Mouse (Mus musculus) layer of hippocampus, adult 8-10 months (tissue): ENCODE measurements around the gene Mpzl2. TPM values are rescaled to one million over a fixed set of nuclear protein-coding genes. Genes with fewer than 3 reads are reported as not detected.

ENCODE experiments used
- DNase-seq, 2 experiments: peaks; one replicate each; pipeline ENCODE4 v3.0.0; 2022; ENCODE audit warnings: low spot score in 2 of 2
- total RNA-seq, 4 experiments: library from RNA; stranded (reverse); gene quantifications; 2 replicates each; pipeline ENCODE4 v1.2.4; 2022

The Mpzl2 gene
- total RNA-seq, 4 experiments from 2014 or later: 1.3 TPM

DNA sequence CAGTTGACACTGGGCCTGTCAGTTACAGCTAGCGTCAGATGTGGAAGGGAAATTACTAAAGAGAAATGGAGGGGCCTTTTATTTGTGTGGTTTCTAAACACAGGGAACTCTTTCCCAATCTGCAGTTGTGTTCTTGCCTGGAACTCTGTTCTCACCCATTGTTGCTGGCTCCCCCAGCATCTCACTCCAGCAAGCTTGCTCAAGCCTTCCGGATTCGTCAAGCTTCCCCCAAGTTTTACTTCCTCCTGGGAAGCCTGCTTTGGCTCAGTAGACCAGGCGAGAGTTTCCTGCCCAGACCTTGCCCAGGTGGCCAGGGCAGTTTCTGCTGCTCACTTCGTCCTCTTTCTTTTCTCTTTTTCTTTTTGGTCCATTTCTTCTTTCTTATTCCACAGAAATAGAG, 45.0 kb downstream of the Mpzl2 start:
- no peak for DNase-seq

DNA sequence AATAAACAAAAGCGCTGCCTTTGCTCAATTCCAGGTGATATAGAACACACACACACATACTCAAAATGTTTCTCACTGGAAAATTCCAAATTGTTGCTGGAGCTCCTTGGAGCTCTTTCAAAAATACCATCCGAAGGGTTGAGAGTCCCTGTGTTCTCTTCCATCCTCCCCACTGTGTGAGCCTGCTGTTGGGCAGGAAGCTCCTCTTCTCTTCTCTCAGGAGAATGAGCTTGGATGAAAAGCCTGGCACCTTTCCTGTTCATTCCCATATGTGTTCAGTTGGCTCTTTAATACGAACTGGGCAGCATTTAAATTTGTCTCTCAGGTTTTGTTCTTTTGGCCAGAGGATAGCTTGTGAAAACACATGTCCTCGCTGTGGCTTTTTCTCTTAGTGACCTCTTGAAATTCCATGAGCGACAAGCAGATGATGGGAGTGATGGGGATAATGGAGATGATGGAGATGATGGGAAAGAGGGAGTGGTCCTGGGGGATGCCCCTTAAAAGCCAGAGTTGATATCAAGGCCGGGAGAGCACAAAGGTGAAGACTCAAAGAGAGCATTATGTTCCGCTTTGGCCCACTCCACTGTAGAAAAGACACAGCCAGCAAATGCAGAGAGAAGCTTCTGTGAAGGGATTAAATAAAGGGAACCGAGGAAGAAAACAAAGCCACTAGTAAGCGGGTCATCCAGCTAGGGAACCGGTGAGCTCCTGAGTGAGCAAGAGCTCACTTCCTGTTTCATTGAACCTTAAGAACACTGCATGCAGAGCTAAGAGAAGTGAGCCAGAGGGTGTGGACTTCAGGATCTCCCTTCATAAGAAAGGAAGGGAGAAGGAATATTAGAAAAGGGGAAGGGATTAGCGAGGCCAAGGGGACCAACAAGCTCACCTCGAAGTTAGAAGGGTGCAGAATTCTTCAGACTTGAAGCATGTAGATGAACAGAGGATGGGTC, 46.4 kb downstream of the Mpzl2 start:
- no peak for DNase-seq

DNA sequence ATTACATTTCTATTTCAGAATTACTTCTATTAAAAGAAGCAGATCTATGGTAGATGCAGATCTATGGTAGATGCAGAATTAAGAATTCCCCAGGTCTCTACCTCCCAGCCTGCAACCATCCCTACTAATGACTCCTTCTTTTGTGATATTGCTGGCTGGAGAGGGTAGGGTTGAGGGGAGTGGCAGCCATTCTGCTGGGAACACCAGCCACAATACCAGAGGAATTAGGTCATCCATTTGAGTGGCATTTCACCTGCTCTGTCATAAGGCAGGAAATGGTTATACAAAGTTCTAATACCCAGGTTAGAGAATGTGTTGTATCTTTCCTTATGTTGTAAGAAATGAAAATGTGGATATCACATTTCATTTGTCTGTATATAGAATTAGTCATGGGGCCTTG, 48.4 kb downstream of the Mpzl2 start:
- DNase-seq: no peak

DNA sequence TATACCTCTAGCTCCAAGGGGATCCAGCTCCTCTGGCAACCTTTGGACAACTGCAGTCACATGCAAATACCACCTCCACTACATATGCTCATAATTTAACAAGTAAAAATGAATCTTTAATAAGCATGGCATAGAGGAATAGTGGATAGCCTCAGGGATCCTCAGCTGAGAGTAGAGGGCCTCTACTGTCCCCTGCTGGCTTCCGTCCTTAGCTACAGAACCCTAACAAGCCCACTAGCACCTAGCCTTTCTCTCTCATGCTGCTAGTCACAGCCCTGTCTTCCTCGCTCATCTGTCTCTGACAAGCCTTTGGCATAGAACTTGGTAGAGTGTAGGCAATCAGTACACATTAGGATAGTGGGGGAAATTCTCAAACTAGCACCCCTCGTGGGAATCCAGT, 51.2 kb downstream of the Mpzl2 start:
- no peak for DNase-seq

DNA sequence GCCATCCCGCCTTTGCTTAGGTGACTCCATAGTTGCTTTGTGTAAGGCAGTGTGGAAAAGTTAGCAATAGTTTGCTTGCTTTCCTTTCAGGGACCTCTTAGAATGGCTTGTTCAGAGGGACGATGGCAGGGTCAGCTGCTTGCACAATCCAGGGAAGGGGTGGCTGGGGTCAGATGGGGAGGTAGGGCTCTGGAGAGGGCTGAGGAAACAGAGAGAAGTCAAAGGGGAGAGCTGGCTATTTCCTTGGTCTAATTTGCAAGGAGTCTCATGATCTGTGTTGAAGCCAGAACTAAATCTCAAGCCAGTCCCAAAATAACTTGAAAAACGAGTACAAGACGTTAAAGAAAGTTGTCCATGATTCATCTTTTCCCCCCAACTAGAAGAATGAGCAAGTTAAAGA, 53.0 kb downstream of the Mpzl2 start:
- DNase-seq: no peak

DNA sequence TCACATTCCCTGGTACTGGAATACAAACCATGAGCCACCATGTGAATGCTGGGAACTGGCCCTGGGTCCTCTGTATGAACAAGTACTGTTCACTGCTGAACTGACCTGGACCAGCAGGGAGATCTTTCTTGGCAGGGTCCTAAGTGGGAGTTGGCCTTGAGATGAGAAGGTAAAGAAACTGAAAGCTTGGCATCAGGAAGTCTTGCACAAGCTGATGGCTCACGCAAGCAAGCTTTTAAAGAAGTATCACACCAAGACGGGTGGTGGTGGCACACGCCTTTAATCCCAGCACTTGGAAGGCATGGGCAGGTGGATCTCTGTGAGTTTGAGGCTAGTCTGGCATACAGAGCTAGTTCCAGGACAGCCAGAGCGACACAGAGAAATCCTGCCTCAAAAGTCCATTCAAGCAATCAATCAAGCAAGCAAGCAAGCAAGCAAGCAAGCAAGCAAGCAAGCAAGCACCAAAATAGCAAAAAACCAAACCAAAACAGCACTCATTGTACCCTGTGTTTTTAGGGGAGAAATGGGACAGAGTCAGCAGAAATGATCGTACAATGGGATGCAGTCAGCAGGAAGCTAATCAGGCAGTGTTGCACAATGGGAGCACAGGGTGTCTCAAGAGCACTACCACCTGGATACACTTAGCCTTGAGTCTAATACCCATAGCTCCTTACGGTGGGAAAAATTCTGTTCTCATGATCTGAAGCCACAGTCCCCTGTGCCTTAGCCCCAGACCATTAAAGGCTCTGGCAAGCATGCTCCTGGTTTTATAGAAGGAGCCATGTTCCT, 55.7 kb downstream of the Mpzl2 start:
- DNase-seq: no peak

DNA sequence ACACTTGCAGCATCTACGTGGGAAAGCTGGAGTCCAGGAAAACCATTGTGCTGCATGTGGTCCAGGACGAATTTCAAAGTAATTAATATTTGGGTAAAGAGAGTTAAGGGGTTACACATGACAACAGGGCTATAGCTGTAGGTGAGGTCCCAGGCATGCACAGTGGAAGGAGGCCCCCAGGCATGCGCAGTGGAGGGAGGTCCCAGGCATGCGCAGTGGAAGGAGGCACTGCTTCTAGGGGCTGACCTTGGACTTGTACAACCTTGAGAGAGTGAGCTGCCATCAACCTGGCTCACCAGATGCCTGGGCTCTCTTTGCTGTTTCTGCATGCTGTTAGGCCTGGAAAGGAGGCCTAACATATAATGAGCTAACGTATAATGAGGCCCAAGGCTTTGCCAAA, 58.3 kb downstream of the Mpzl2 start:
- DNase-seq: no peak

DNA sequence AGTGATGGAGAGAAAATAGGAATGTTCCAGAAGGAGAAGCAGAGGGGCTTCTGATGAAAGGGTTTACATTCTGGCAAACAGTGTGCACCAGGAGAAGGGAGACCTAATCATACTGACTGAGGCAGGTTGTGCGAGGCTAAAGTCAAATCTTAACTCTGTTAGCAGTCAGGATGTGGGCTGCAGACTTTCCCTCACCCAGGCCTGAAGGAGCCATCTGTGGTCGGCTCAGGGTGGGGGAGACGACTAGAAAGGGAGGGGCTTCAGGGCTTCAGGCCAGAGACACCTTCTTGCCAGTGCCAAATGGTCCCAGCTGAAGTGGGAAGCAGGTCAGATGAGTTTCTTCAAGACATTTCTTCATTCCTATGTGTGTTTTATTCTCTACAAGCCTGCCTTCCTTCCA, 58.8 kb downstream of the Mpzl2 start:
- no peak for DNase-seq

DNA sequence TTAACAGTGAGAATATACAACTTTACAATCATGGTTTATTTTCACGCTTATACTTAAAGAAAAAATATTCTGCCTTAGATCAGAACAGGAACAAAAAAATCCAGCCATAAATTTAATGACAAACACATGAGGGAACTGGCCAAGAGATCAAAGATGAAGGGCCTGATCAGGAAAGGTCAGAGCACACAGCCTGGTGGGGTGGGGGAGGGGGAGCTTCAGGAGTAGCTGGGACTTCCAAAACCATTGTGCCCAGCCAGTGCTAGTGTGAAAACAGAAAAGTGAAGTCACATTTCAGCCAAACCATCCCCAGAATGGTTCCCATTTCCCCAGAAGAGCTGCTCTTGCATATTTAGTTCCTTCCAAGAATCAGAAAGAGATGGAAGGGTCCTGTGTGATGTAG, 62.9 kb downstream of the Mpzl2 start:
- DNase-seq: no peak

DNA sequence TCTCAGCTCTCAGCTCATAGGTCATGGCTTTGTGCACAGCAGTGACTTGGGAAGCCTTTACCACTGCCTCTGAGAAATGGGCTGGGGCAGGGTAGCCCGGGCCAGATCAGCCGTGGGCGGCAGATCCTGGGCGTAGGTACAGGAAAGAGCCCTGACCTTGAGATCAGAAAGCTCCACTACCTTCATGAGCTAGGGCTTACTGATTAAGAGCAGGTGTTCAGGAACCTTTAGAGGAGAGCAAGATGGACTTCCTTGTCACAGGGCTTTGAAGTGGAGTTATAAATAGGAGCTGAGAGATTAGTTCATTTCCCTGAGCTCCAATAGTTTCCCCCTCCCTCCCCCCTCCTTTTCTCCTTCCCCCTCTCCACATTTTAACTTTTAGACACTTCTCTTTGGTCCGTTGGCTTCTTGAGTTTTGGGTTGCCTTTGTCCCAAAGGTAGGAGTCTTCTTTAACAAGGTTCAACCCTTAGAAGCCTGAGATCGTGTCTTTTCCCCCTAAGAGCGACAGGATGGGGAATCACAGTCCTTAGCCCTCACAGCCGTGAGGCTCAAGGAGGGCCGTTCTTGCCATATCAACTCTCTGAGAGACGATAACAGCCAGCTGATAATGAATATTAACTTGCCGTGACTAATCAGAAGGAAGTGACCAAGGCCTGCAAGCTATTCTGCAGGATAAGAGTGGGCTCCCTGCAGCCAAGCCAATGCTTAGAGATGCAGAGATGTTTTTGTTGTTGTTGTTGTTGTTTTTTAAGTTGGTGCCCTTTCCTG, 63.8 kb downstream of the Mpzl2 start:
- DNase-seq: no peak

Other genes starting within 250 kb of the Mpzl2 start
- gene Tmem25, start 240.5 kb upstream of the Mpzl2 start, total RNA-seq: 10 to 100 TPM; 43.8 to 55.1 (median 49.5) TPM
- gene Ttc36, start 236.7 kb upstream of the Mpzl2 start, total RNA-seq: 1 to 10 TPM in 2 of 4 experiments, under 1 TPM in 1, not detected in 1; 0.74 to 1.4 (median 1.1) TPM
- gene Kmt2a, start 158.5 kb upstream of the Mpzl2 start, total RNA-seq: 100 to 1,000 TPM in 1 of 4 experiments, 10 to 100 TPM in 3; 63.4 to 103 (median 80.1) TPM
- gene Atp5l, start 119.1 kb upstream of the Mpzl2 start, total RNA-seq: 100 to 1,000 TPM; 246 to 356 (median 299) TPM
- 10 to 100 TPM; 69.7 to 84.9 (median 72.3) TPM for gene Ube4a, start 74.2 kb upstream of the Mpzl2 start, total RNA-seq
- under 1 TPM in 2 of 4 experiments, not detected in 2; 0.38 to 0.43 TPM for gene Cd3g, start 59.4 kb upstream of the Mpzl2 start, total RNA-seq
- gene Cd3d, start 58.0 kb upstream of the Mpzl2 start, total RNA-seq: not detected
- gene Cd3e, start 30.2 kb upstream of the Mpzl2 start, total RNA-seq: under 1 TPM in 2 of 4 experiments, not detected in 2; 0.27 to 0.33 TPM
- 1 to 10 TPM; 3.4 to 5.4 (median 3.7) TPM for gene Mpzl3, start 15.4 kb downstream of the Mpzl2 start, total RNA-seq
- gene Jaml, start 39.4 kb downstream of the Mpzl2 start, total RNA-seq: 1 to 10 TPM in 1 of 4 experiments, under 1 TPM in 3; 0.55 to 1.3 (median 0.72) TPM
- gene Scn2b, start 78.0 kb downstream of the Mpzl2 start, total RNA-seq: 100 to 1,000 TPM; 209 to 270 (median 239) TPM
- 10 to 100 TPM; 14.6 to 17.4 (median 15.7) TPM for gene Scn4b, start 98.6 kb downstream of the Mpzl2 start, total RNA-seq
- gene BC049352, start 142.2 kb downstream of the Mpzl2 start, total RNA-seq: 1 to 10 TPM in 1 of 4 experiments, under 1 TPM in 3; 0.43 to 1.0 (median 0.59) TPM
- gene Tmprss4, start 164.3 kb downstream of the Mpzl2 start, total RNA-seq: not detected
- 10 to 100 TPM in 1 of 4 experiments, 1 to 10 TPM in 3; 1.8 to 10.0 (median 6.1) TPM for gene Il10ra, start 229.3 kb downstream of the Mpzl2 start, total RNA-seq